Mouse (Mus musculus): ENCODE data around the gene Hmga1. TPM values are rescaled to one million over a fixed set of nuclear protein-coding genes. Genes with fewer than 3 reads are reported as not detected.

Hmga1 gene
- polyA plus RNA-seq, 1 experiment = 159 TPM

GRCm38 (mm10) chr17:27557927-27558661 is 1.8 kb downstream of the Hmga1 start:
- Histone ChIP-seq H3K27ac (ENCODE audit: insufficient read depth, low read depth, low read length) (peak overlapping the region; percentile 94), H3K4me1 (ENCODE audit: control insufficient read depth, insufficient read depth, low read length) (peaks cover 34% of the 10 kb centered on the region), H3K4me3 (ENCODE audit: insufficient read depth, low read length) (peak overlapping the region; percentile 89)
- TF ChIP-seq POLR2A (IDR thresholded peaks at IDR 0.05; ENCODE audit: borderline replicate concordance, low read depth, low read length) = no peak
- no peak for TF ChIP-seq CTCF (IDR thresholded peaks at IDR 0.05; ENCODE audit: low read depth, low read length)

GRCm38 (mm10) chr17:27558845-27559244 is 2.5 kb downstream of the Hmga1 start:
- Histone ChIP-seq H3K4me1 (ENCODE audit: control insufficient read depth, insufficient read depth, low read length) (peaks cover 29% of the 10 kb centered on the region), H3K27ac (ENCODE audit: insufficient read depth, low read depth, low read length) (0 out of 2 replicates have a peak overlapping the region, but pooled peaks have one; percentile 6), H3K4me3 (ENCODE audit: insufficient read depth, low read length) (peak overlapping the region; percentile 89)
- TF ChIP-seq POLR2A (IDR thresholded peaks at IDR 0.05; ENCODE audit: borderline replicate concordance, low read depth, low read length) (no peak), CTCF (IDR thresholded peaks at IDR 0.05; ENCODE audit: low read depth, low read length) (no peak)

- Histone ChIP-seq H3K4me3 (ENCODE audit: insufficient read depth, low read length) (peak overlapping the region; percentile 89), H3K4me1 (ENCODE audit: control insufficient read depth, insufficient read depth, low read length) (peaks cover 23% of the 10 kb centered on the region), H3K27ac (ENCODE audit: insufficient read depth, low read depth, low read length) (0 out of 2 replicates have a peak overlapping the region, but pooled peaks have one; percentile 13)
- TF ChIP-seq POLR2A (IDR thresholded peaks at IDR 0.05; ENCODE audit: borderline replicate concordance, low read depth, low read length) (no peak), CTCF (IDR thresholded peaks at IDR 0.05; ENCODE audit: low read depth, low read length) (no peak)
These were observed 3.3 kb downstream of the Hmga1 start for GRCm38 (mm10) chr17:27559596-27559995.

- TF ChIP-seq CTCF (IDR thresholded peaks at IDR 0.05; ENCODE audit: low read depth, low read length) (no peak), POLR2A (IDR thresholded peaks at IDR 0.05; ENCODE audit: borderline replicate concordance, low read depth, low read length) (no peak)
- Histone ChIP-seq H3K4me1 (ENCODE audit: control insufficient read depth, insufficient read depth, low read length) (peaks cover 19% of the 10 kb centered on the region), H3K4me3 (ENCODE audit: insufficient read depth, low read length) (peak overlapping the region; percentile 7; the same call in 1 of the 2 replicates), H3K27ac (ENCODE audit: insufficient read depth, low read depth, low read length) (peak overlapping the region; percentile 65)
These were observed 4.7 kb downstream of the Hmga1 start for GRCm38 (mm10) chr17:27560926-27561480.

DNA sequence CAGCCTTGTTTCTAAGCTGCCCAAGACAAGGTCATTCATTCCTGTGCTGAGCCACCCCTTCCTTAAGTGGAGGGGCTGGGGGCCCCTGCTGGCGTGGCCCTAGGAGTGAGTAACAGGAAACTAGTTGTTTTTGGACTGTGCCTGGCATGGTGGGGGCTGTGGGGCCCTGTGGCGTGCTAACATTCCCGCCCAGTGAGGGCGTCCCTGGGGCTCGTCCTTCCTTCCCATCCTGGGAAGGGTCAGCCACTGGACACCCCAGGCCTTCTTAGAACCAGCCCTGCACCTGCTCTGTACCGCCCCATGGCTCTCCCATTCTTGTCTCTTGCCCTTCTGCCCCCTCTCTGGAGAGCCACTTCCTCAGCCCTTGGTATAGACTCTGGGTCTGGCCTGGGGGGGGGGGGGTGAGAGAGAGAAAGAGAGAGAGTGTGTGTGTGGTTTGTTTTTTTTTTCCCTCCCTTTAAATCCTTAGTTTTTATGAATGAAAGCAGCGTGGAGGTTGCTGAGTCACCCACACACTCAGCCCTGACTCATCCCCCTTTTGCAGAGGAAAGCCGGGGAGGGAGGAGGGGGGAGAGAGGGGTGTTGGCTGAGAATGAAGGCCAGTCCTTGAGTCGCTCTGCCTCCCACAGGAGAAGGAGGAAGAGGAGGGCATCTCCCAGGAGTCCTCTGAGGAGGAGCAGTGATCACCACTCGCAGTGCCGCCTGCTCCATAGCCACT is 5.7 kb downstream of the Hmga1 start:
- peak overlapping the region; percentile 65 for H3K27ac ChIP-seq (ENCODE audit: insufficient read depth, low read depth, low read length)
- no peak overlapping the region; the same call in 1 of the 2 replicates for H3K4me3 ChIP-seq (ENCODE audit: insufficient read depth, low read length)
- no peak for TF ChIP-seq POLR2A (IDR thresholded peaks at IDR 0.05; ENCODE audit: borderline replicate concordance, low read depth, low read length)
- no peak for TF ChIP-seq CTCF (IDR thresholded peaks at IDR 0.05; ENCODE audit: low read depth, low read length)
- H3K4me1 ChIP-seq (ENCODE audit: control insufficient read depth, insufficient read depth, low read length) = peaks cover 25% of the 10 kb centered on the region

DNA sequence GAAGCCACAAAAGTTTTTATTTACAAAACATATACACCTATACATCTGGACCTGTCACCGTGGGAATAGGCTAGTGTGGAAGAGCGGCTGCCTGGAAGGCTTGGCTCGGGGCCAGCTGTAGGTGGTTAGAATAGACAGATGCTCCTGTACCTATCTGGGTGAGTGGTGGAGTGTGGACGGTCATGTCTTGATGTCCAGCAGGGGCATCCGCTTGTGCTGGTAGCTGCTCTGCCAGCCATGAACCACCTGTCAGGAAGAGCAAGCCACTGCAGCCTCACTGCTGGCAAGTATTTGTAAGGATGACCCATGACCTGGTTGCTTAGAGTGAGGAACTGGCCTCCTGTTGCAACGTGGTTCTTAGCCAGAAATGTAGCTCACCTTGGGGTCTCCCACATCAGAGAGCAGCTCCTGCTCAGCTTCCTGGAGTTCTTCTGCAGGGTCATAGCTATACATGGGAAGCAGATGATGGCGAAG is 7.5 kb downstream of the Hmga1 start:
- Histone ChIP-seq H3K4me3 (ENCODE audit: insufficient read depth, low read length) (peak overlapping the region; percentile 65), H3K27ac (ENCODE audit: insufficient read depth, low read depth, low read length) (no peak overlapping the region), H3K4me1 (ENCODE audit: control insufficient read depth, insufficient read depth, low read length) (peaks cover 39% of the 10 kb centered on the region)
- TF ChIP-seq POLR2A (IDR thresholded peaks at IDR 0.05; ENCODE audit: borderline replicate concordance, low read depth, low read length) (no peak), CTCF (IDR thresholded peaks at IDR 0.05; ENCODE audit: low read depth, low read length) (no peak)

DNA sequence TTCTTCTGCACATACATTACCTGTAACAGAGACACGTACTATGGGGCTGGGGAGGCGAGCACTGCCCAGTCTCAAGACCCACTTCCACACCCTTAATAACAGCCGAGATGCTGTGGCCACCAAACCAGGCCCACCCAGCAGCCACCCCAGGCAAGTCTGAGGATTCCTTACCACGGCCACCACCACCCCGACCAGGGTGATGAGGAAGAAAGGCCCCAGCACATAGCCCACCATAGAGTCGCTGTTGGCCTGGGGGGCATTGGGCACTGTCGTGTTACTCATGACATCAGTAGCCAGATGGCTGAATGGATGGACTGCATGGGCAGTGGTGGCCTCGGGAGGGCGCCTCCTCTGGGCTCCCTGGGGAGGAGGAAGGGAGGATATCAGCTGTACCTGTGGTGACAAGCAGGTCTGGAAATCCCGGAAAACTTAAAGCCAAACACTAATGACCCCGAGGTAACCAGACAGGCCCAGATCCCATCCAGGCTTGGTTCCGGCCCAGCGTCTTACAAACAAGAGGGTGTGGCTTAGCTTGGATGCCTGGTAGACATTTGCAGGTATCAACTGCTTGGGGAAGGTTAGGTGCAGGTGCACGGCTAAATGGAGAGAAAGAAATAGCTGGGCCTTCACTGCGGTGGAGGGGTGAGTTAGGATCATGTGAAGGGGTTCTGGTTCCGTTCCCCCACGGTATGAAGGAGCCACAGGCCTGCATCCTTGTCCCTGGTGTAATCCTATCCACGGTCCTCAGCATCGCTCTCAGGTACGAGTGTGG is 8.3 kb downstream of the Hmga1 start:
- TF ChIP-seq POLR2A (IDR thresholded peaks at IDR 0.05; ENCODE audit: borderline replicate concordance, low read depth, low read length) = no peak
- 0 out of 2 replicates have a peak, but pooled peaks have one; percentile 4 for TF ChIP-seq CTCF (IDR thresholded peaks at IDR 0.05; ENCODE audit: low read depth, low read length)
- Histone ChIP-seq H3K4me1 (ENCODE audit: control insufficient read depth, insufficient read depth, low read length) (peaks cover 43% of the 10 kb centered on the region), H3K4me3 (ENCODE audit: insufficient read depth, low read length) (peak overlapping the region; percentile 65), H3K27ac (ENCODE audit: insufficient read depth, low read depth, low read length) (peak overlapping the region; percentile 75)

GRCm38 (mm10) chr17:27565163-27565941 is 9.1 kb downstream of the Hmga1 start, which contains the start of gene AI413582:
AI413582 (minus strand) TSS chr17:27565756.
- TF ChIP-seq CTCF (IDR thresholded peaks at IDR 0.05; ENCODE audit: low read depth, low read length) = no peak
- no peak for TF ChIP-seq POLR2A (IDR thresholded peaks at IDR 0.05; ENCODE audit: borderline replicate concordance, low read depth, low read length)
- peaks cover 46% of the 10 kb centered on the region for H3K4me1 ChIP-seq (ENCODE audit: control insufficient read depth, insufficient read depth, low read length)
- H3K27ac ChIP-seq (ENCODE audit: insufficient read depth, low read depth, low read length) = peak within 1 kb of the TSS; percentile 75

More at GRCm38 (mm10) chr17:27565163-27565941, 9.1 kb downstream of the Hmga1 start, which contains the start of gene AI413582:
- peak within 1 kb of the TSS; percentile 77 for H3K4me3 ChIP-seq (ENCODE audit: insufficient read depth, low read length)
